Mouse (Mus musculus) gastrocnemius, adult 18-20 months (tissue): ENCODE data around the gene Gm11236. TPM values are rescaled to one million over a fixed set of nuclear protein-coding genes. Genes with fewer than 3 reads are reported as not detected.
"Not testable (repeated sequence)": the region's sequence is repeated elsewhere in the genome, so short reads cannot be mapped to it uniquely, and the experiment has no call there.

Experiments
- DNase-seq: peaks from one replicate; pipeline ENCODE4 v3.0.0; 2021; ENCODE audit warnings: low spot score
- long read RNA-seq, 2 experiments: library from polyadenylated mRNA; stranded (forward); transcript quantifications; one replicate each; pipeline ENCODE4 v2.0.0; 2021
- total RNA-seq, 2 experiments: library from RNA; stranded (reverse); gene quantifications; 2 replicates each; pipeline ENCODE4 v1.2.3; 2021

Gene Gm11236
- total RNA-seq = not detected
- long read RNA-seq, experiment 1 = 0 reads
- long read RNA-seq, experiment 2 = 0 reads

GRCm38 (mm10) chr4:73637821-73638220, at the start of gene Gm11236:
Gm11236 (plus strand) TSS chr4:73638121.
- not testable (repeated sequence) for DNase-seq

GRCm38 (mm10) chr4:73599248-73599647, 38.7 kb upstream of the Gm11236 start:
- DNase-seq = no peak

GRCm38 (mm10) chr4:73607581-73607980, 30.3 kb upstream of the Gm11236 start, which contains the start of gene Gm11238:
Gm11238 (plus strand) TSS chr4:73607881.
- DNase-seq = not testable (repeated sequence)

GRCm38 (mm10) chr4:73622684-73623083, 15.2 kb upstream of the Gm11236 start, which contains the start of gene Gm11237:
Gm11237 (plus strand) TSS chr4:73622984.
- not testable (repeated sequence) for DNase-seq

GRCm38 (mm10) chr4:73661864-73662263, 23.9 kb downstream of the Gm11236 start:
- DNase-seq = not testable (repeated sequence)

DNA sequence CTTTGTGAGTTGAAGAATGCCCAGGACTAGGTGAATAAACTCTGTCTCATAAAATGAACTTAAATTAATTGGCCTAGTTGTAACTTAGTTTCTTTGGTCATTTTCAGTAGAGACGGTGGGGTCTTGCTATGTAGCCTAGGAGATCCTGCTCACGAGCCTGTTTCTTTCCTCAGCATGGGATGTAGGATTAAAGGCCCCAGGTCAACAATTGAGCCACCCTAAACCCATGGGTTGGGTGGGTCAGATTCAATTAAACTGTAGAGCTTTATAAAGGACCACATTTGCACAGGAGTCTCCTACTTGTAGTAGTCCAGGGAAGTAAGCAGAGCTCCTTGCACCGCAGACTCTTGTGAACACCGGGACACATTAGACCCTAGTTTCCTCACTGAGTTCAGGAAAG, 30.1 kb downstream of the Gm11236 start, which contains the start of gene Gm11239:
Gene Gm11239, plus strand, starts transcription at position 301 of the 400 bp plus-strand sequence.
- DNase-seq = not testable (repeated sequence)

DNA sequence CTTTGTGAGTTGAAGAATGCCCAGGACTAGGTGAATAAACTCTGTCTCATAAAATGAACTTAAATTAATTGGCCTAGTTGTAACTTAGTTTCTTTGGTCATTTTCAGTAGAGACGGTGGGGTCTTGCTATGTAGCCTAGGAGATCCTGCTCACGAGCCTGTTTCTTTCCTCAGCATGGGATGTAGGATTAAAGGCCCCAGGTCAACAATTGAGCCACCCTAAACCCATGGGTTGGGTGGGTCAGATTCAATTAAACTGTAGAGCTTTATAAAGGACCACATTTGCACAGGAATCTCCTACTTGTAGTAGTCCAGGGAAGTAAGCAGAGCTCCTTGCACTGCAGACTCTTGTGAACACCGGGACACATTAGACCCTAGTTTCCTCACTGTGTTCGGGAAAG, 45.3 kb downstream of the Gm11236 start, which contains the start of gene Gm428:
Gene Gm428, plus strand, starts transcription at position 301 of the 400 bp plus-strand sequence.
- DNase-seq = not testable (repeated sequence)

Other genes starting within 250 kb of the Gm11236 start
- gene Gm11487, start 233.0 kb upstream of the Gm11236 start, total RNA-seq = not detected
- not detected for gene Gm11238, start 30.2 kb upstream of the Gm11236 start, total RNA-seq
- not detected for gene Gm11237, start 15.1 kb upstream of the Gm11236 start, total RNA-seq
- gene Gm11239, start 30.2 kb downstream of the Gm11236 start, total RNA-seq = not detected
- gene Gm428, start 45.4 kb downstream of the Gm11236 start, total RNA-seq = not detected
- gene Rasef, start 152.9 kb downstream of the Gm11236 start, total RNA-seq = not detected
- gene Gm11758, start 238.1 kb downstream of the Gm11236 start, total RNA-seq = not detected